Mouse (Mus musculus) colon, adult 2 months (tissue): ENCODE data around the gene Mast4. TPM values are rescaled to one million over a fixed set of nuclear protein-coding genes. Genes with fewer than 3 reads are reported as not detected.

ENCODE experiments used
- polyA plus RNA-seq: library from polyadenylated mRNA; depleted of rRNA; stranded (reverse); fragments of >200 nt; gene quantifications from 2 replicates; pipeline ENCODE4 v1.2.3, GENCODE M21; 2012; rRNA removed

Mast4 gene
- 5.4 and 5.6 TPM in 2 replicates for polyA plus RNA-seq

DNA sequence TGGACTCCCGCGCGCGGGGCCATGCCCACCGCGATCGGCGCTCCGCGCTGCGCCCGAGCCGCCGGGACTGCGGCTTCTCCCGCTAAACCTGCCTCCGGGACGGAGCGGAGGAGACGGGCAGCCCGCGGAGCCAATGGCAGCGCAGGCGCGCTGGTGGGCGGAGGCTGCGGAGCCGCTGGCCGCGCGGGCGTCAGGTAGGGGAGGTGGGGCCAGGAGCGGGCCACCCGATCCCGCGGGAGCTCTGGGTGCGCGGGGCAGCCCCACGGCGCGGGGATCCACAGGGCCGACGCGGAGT lies at the start of gene Mast4:
Gene Mast4 (minus strand): TSS at position 106 of the 295 bp plus-strand sequence.

GRCm38 (mm10) chr13:102693341-102693801 lies 640.9 kb downstream of the Mast4 start, which contains the start of gene Cd180:
Gene Cd180, plus strand, starts transcription at chr13:102693558.

